Mouse (Mus musculus) megakaryocyte-erythroid progenitor cell, adult 5-6 weeks (primary cell): ENCODE measurements around the gene Thbs1. TPM values are rescaled to one million over a fixed set of nuclear protein-coding genes. Genes with fewer than 3 reads are reported as not detected.

Experiments used
- total RNA-seq, 2 experiments: library from RNA; stranded (forward) in 1 of 2; stranded (reverse) in 1 of 2; fragments of 200-1000, 215-1000 nt in 1 of 2; fragments of >200 nt in 1 of 2; fragmentation: Nextera tagmentation in 1 of 2; gene quantifications; 2 replicates each; pipeline ENCODE4 v1.2.3; 2014 to 2017

The Thbs1 gene
- total RNA-seq, 2 experiments from 2014 or later: 1.2 TPM; not detected in 1

Other genes with a start within 250 kb of the Thbs1 start
- gene Fsip1, start 145.1 kb downstream of the Thbs1 start, total RNA-seq (2014; fragmentation: Nextera tagmentation): 0.76 TPM in 1 of 2 replicates, not detected in the other
- not detected in 2 replicates for gene Fsip1, start 145.1 kb downstream of the Thbs1 start, total RNA-seq (2017)